Mouse (Mus musculus) central nervous system, embryonic 11.5 days (tissue): ENCODE results near the gene Ldoc1. TPM values are rescaled to one million over a fixed set of nuclear protein-coding genes. Genes with fewer than 3 reads are reported as not detected.

Experiments
- polyA plus RNA-seq: library from polyadenylated mRNA; depleted of rRNA; stranded (reverse); fragments of >200 nt; gene quantifications from 2 replicates; pipeline ENCODE4 v1.2.3, GENCODE M21; 2012; rRNA removed

Ldoc1 gene
- 0.49 and 0.99 TPM in 2 replicates for polyA plus RNA-seq

GRCm38 (mm10) chrX:61709302-61710033 lies at the start of gene Ldoc1:
Gene Ldoc1 (plus strand): TSS chrX:61709497.

